8 mouse cellular contexts compared by ENCODE assay signal in the genomic region with DNA sequence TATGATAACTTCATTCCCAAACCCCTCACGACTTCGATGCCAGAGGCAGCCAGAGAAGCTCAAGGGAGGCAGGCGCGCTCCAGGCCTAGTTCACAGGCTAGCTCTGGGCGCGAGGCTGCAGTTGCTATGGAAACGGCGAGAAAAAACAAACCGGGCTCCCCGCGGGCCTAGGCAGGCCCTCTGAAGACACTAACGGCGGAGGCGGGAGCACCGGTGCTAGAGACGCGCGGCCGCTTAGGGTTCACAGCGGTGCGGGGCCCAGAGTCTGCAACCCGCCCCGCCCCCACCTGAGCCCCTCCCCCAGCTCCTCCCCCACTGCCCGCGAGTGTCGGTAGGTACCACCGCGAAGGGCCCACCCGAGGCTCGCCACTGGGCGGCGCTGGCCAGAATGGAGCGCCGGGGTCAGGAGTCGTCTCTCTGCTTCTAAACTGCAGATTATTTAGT. TPM values are rescaled to one million over a fixed set of nuclear protein-coding genes. Genes with fewer than 3 reads are reported as not detected.
A peak's percentile ranks its signal among the peaks of the same experiment; 100 is the strongest.
DNase-seq lines count a peak whose midpoint lies in the region; ATAC-seq and TF ChIP-seq lines count a peak whose summit lies in the region.

No protein-coding gene starts in this region.

- TF ChIP-seq POLR2A in olfactory bulb, adult 2 months (IDR thresholded peaks at IDR 0.05; ENCODE audit: insufficient read depth, low read depth, low read length): no peak

- peak; percentile 22; the same call in 1 of the 2 replicates for TF ChIP-seq CTCF in olfactory bulb, adult 2 months (IDR thresholded peaks at IDR 0.05; ENCODE audit: insufficient read depth, low read depth, low read length)

- H3K4me1 ChIP-seq in ES-E14 (ENCODE audit: control insufficient read depth in 2 of 2, insufficient read depth in 2 of 2, low read length in 2 of 2, poor library complexity in 1 of 2): no peaks in the 10 kb centered on the region
- H3K4me1 ChIP-seq in forebrain, embryonic 12.5 days: peaks cover 19% of the 10 kb centered on the region
- peaks cover 20% of the 10 kb centered on the region for H3K4me1 ChIP-seq in hindbrain, embryonic 10.5 days (replicated peaks)
- H3K4me1 ChIP-seq in olfactory bulb, adult 2 months (ENCODE audit: control insufficient read depth, insufficient read depth, low read length): peaks cover 8% of the 10 kb centered on the region

- H3K36me3 ChIP-seq in ES-E14 (ENCODE audit: control insufficient read depth, insufficient read depth, low read length, poor library complexity, severe bottlenecking): no peaks in the 10 kb centered on the region
- no peaks in the 10 kb centered on the region for H3K36me3 ChIP-seq in forebrain, embryonic 12.5 days (replicated peaks)
- no peaks in the 10 kb centered on the region for H3K36me3 ChIP-seq in hindbrain, embryonic 10.5 days

- peak; percentile 93 for ATAC-seq in forebrain, embryonic 12.5 days (ENCODE audit: low FRiP score)

- H3K4me2 ChIP-seq in forebrain, embryonic 12.5 days: peak overlapping the region; percentile 91

- WGBS in forebrain, embryonic 12.5 days: under 1% methylated on average over 35 of the region's 35 CpGs
- 0% methylated on average over 35 of the region's 35 CpGs for WGBS in hindbrain, embryonic 10.5 days
- under 1% methylated on average over 35 of the region's 35 CpGs for WGBS in olfactory bulb, adult 2 months

- no peak overlapping the region for H3K9ac ChIP-seq in ES-E14 (ENCODE audit: insufficient read depth, low read depth, low read length, poor library complexity, severe bottlenecking)
- peak overlapping the region; percentile 51 for H3K9ac ChIP-seq in forebrain, embryonic 12.5 days

- peak; percentile 59 for DNase-seq in ES-E14 (ENCODE audit: low read depth, low spot score)
- DNase-seq in c-Kit-positive CD71-negative TER-119-negative erythroid progenitor cells, embryonic 14.5 days (ENCODE audit: low read depth): peak; percentile 36
- peak; percentile 85 for DNase-seq in hindbrain, embryonic 10.5 days (ENCODE audit: low spot score)
- DNase-seq in layer of hippocampus, adult 9-10 months (ENCODE audit: low spot score): peak; percentile 41
- peak; percentile 20 to 37 for DNase-seq in lung, adult 18-20 months
- peak; percentile 57 for DNase-seq in yolk sac, embryonic 10.5 days (ENCODE audit: low spot score)

- H3K27ac ChIP-seq in ES-E14 (ENCODE audit: insufficient read depth, low read depth, low read length, poor library complexity, severe bottlenecking): no peak overlapping the region
- H3K27ac ChIP-seq in forebrain, embryonic 12.5 days: no peak overlapping the region
- peak overlapping the region; percentile 75 for H3K27ac ChIP-seq in hindbrain, embryonic 10.5 days
- no peak overlapping the region for H3K27ac ChIP-seq in olfactory bulb, adult 2 months (ENCODE audit: insufficient read depth, low read depth, low read length)

- H3K4me3 ChIP-seq in ES-E14 (ENCODE audit: insufficient read depth in 1 of 2, low read depth in 1 of 2, low read length in 2 of 2, poor library complexity in 1 of 2, severe bottlenecking in 1 of 2): peak overlapping the region; percentile 51 to 56
- peak overlapping the region; percentile 51 for H3K4me3 ChIP-seq in forebrain, embryonic 12.5 days (replicated peaks)
- peak overlapping the region; percentile 65 for H3K4me3 ChIP-seq in hindbrain, embryonic 10.5 days
- H3K4me3 ChIP-seq in olfactory bulb, adult 2 months (ENCODE audit: insufficient read depth, low read depth, low read length): peak overlapping the region; percentile 56

- in situ Hi-C loops in ES-E14 (cut with MboI; ENCODE audit: low sequenced_read_pairs in 2 of 2, unreplicated experiment in 2 of 2): no loop called here

- peaks cover 42% of the 10 kb centered on the region for H3K27me3 ChIP-seq in forebrain, embryonic 12.5 days
- H3K27me3 ChIP-seq in hindbrain, embryonic 10.5 days (ENCODE audit: insufficient read depth, poor library complexity, severe bottlenecking): peaks cover 52% of the 10 kb centered on the region

- peaks cover 6% of the 10 kb centered on the region for H3K9me3 ChIP-seq in ES-E14 (ENCODE audit: control insufficient read depth, insufficient read depth, low read depth, low read length)
- H3K9me3 ChIP-seq in forebrain, embryonic 12.5 days: peaks cover 4% of the 10 kb centered on the region
- H3K9me3 ChIP-seq in hindbrain, embryonic 10.5 days: peaks cover 9% of the 10 kb centered on the region

TF ChIP-seq in ES-E14, 5 proteins besides CTCF, POLR2A, EP300 and RAD21:
- TF ChIP-seq ZC3H11A (IDR thresholded peaks at IDR 0.05; ENCODE audit: borderline replicate concordance, low read depth, low read length) (no peak), ZNF384 (IDR thresholded peaks at IDR 0.05; ENCODE audit: low read depth, low read length) (no peak), CHD2 (IDR thresholded peaks at IDR 0.05; ENCODE audit: low read depth, low read length) (no peak), HCFC1 (IDR thresholded peaks at IDR 0.05; ENCODE audit: borderline replicate concordance, insufficient read depth, low read length) (no peak), MAFK (IDR thresholded peaks at IDR 0.05; ENCODE audit: insufficient read depth, low read depth, low read length) (no peak)
TF ChIP-seq in ES-E14: peak in this region for 0.

RNA-seq across cellular contexts. Expression of a gene that starts 0.7 kb away (rescaled TPM):
- total RNA-seq in ES-E14 (2012; rRNA removed): 0.16 and 0.67 TPM in 2 replicates
- polyA plus RNA-seq in forebrain, embryonic 12.5 days (2016; fragmentation: Nextera tagmentation; extraction: Ambion mirVana): 0.86 and 1.9 TPM in 2 replicates
- polyA plus RNA-seq in hindbrain, embryonic 10.5 days (2016; fragmentation: Nextera tagmentation; extraction: Ambion mirVana): 3.4 and 3.8 TPM in 2 replicates
- polyA plus RNA-seq in olfactory bulb, adult 2 months (2012; ENCODE audit: insufficient read depth, insufficient read length, low replicate concordance, missing spikeins): not detected in 2 replicates

RNA-seq across cellular contexts. Expression of a gene that starts 35.0 kb away (rescaled TPM):
- total RNA-seq in ES-E14 (2012; rRNA removed): 18.3 TPM in 2 replicates
- 23.8 and 31.4 TPM in 2 replicates for polyA plus RNA-seq in forebrain, embryonic 12.5 days (2016; fragmentation: Nextera tagmentation; extraction: Ambion mirVana)
- polyA plus RNA-seq in hindbrain, embryonic 10.5 days (2016; fragmentation: Nextera tagmentation; extraction: Ambion mirVana): 16.0 and 19.1 TPM in 2 replicates
- polyA plus RNA-seq in olfactory bulb, adult 2 months (2012; ENCODE audit: insufficient read depth, insufficient read length, low replicate concordance, missing spikeins): not detected in 2 replicates

Comparison
In these comparisons a context has a peak if more than half of its experiments do, and no peak if none do; other contexts are left out.
1. DNase-seq: peak in every context shown above with its lines; median percentile 85 in hindbrain, embryonic 10.5 days; 59 in ES-E14; 57 in yolk sac, embryonic 10.5 days; 41 in layer of hippocampus, adult 9-10 months; 36 in c-Kit-positive CD71-negative TER-119-negative erythroid progenitor cells, embryonic 14.5 days; 28 in lung, adult 18-20 months.